Mouse (Mus musculus) small intestine, adult 2 months (tissue): ENCODE data around the gene Dnajc11. TPM values are rescaled to one million over a fixed set of nuclear protein-coding genes. Genes with fewer than 3 reads are reported as not detected.

ENCODE experiments used
- H3K27ac ChIP-seq: fragments of 200-500 bp; 2 replicates; pipeline ENCODE4 v1.5.1; 2012; ENCODE audit warnings: low read depth, low read length, control low read depth, inconsistent platforms; ENCODE audit not compliant: insufficient read depth
- H3K27me3 ChIP-seq: fragments of 200-500 bp; 2 replicates; pipeline ENCODE4 v1.6.1; 2012; ENCODE audit warnings: mild to moderate bottlenecking, moderate library complexity, low read length, inconsistent platforms; ENCODE audit not compliant: control insufficient read depth, insufficient read depth
- H3K36me3 ChIP-seq: fragments of 200-500 bp; 2 replicates; pipeline ENCODE4 v1.6.1; 2012; ENCODE audit warnings: mild to moderate bottlenecking, low read length, control low read depth, inconsistent platforms; ENCODE audit not compliant: control insufficient read depth, insufficient read depth
- H3K4me1 ChIP-seq: fragments of 200-500 bp; 2 replicates; pipeline ENCODE4 v1.6.1; 2012; ENCODE audit warnings: low read length, inconsistent platforms, mixed read lengths; ENCODE audit not compliant: control insufficient read depth, insufficient read depth, insufficient read length
- H3K4me3 ChIP-seq: fragments of 200-500 bp; 2 replicates; pipeline ENCODE4 v1.5.1; 2012; ENCODE audit warnings: low read depth, mild to moderate bottlenecking, control low read depth, inconsistent platforms, low read length, moderate library complexity
- CTCF ChIP-seq: fragments of 200-500 bp; IDR thresholded peaks from 2 replicates; pipeline ENCODE4 v1.5.1; 2012; ENCODE audit warnings: low read depth, mild to moderate bottlenecking, control low read depth, inconsistent platforms, low read length, moderate library complexity, mixed read lengths; ENCODE audit not compliant: insufficient replicate concordance, insufficient read length; ENCODE audit errors: extremely low read depth
- POLR2A ChIP-seq: fragments of 200-500 bp; IDR thresholded peaks from 2 replicates; pipeline ENCODE4 v1.6.1; 2012; ENCODE audit warnings: low read depth, mild to moderate bottlenecking, control low read depth, inconsistent platforms, low read length, moderate library complexity
- WGBS: fragments of 180-500 bp; shearing (Covaris S2); methylation state at CpG from one replicate; pipeline ENCODE4 v1.1.7; 2018; 5-methylcytosine and 5-hydroxymethylcytosine counted together
- polyA plus RNA-seq: library from polyadenylated mRNA; depleted of rRNA; stranded (reverse); fragments of >200 nt; gene quantifications from 2 replicates; pipeline ENCODE4 v1.2.3, GENCODE M21; 2012

Gene Dnajc11
- polyA plus RNA-seq, 1 experiment, result 32.0 TPM

- H3K4me1 ChIP-seq, result no peaks in the 10 kb centered on the region
- 91% methylated on average over 21 of the region's 21 CpGs for WGBS
- H3K4me3 ChIP-seq, result no peak overlapping the region
- H3K36me3 ChIP-seq, result peaks cover 37% of the 10 kb centered on the region
- no peak overlapping the region for H3K27ac ChIP-seq
- no peak for TF ChIP-seq CTCF
- no peak for TF ChIP-seq POLR2A
- H3K27me3 ChIP-seq, result no peaks in the 10 kb centered on the region
These were observed 86.5 kb downstream of the Dnajc11 start for GRCm38 (mm10) chr4:152020024-152020423.

- 78% methylated on average over 12 of the region's 12 CpGs for WGBS
- TF ChIP-seq POLR2A, result no peak
- no peak for TF ChIP-seq CTCF
These were observed 88.1 kb downstream of the Dnajc11 start for GRCm38 (mm10) chr4:152021568-152022097.

GRCm38 (mm10) chr4:152022506-152022905 lies 89.0 kb downstream of the Dnajc11 start:
- Histone ChIP-seq H3K27me3 (no peaks in the 10 kb centered on the region), H3K27ac (no peak overlapping the region), H3K4me3 (no peak overlapping the region), H3K36me3 (peaks cover 28% of the 10 kb centered on the region), H3K4me1 (peaks cover 14% of the 10 kb centered on the region)
- 84% methylated on average over 8 of the region's 8 CpGs for WGBS
- TF ChIP-seq CTCF (no peak), POLR2A (no peak)

More at GRCm38 (mm10) chr4:152021568-152022097, 88.1 kb downstream of the Dnajc11 start:
- Histone ChIP-seq H3K4me3 (no peak overlapping the region), H3K27ac (no peak overlapping the region), H3K36me3 (peaks cover 28% of the 10 kb centered on the region), H3K27me3 (no peaks in the 10 kb centered on the region), H3K4me1 (peaks cover 10% of the 10 kb centered on the region)

- no peaks in the 10 kb centered on the region for H3K27me3 ChIP-seq
- no peak overlapping the region for H3K4me3 ChIP-seq
- H3K36me3 ChIP-seq, result peaks cover 20% of the 10 kb centered on the region
- TF ChIP-seq CTCF, result no peak
- TF ChIP-seq POLR2A, result no peak
- H3K27ac ChIP-seq, result no peak overlapping the region
- 86% methylated on average over 11 of the region's 11 CpGs for WGBS
- peaks cover 20% of the 10 kb centered on the region for H3K4me1 ChIP-seq
These were observed 91.0 kb downstream of the Dnajc11 start for GRCm38 (mm10) chr4:152024525-152024924.

- Histone ChIP-seq H3K36me3 (peaks cover 2% of the 10 kb centered on the region; the same call in 1 of the 2 replicates), H3K27ac (peak overlapping the region; percentile 31; the same call in 1 of the 2 replicates), H3K4me1 (peaks cover 20% of the 10 kb centered on the region), H3K4me3 (peak overlapping the region; percentile 89), H3K27me3 (no peaks in the 10 kb centered on the region)
- 1% methylated on average over 41 of the region's 41 CpGs for WGBS
- TF ChIP-seq POLR2A (no peak), CTCF (no peak)
These were observed 93.4 kb downstream of the Dnajc11 start for GRCm38 (mm10) chr4:152026751-152027508.

- Histone ChIP-seq H3K27me3 (no peaks in the 10 kb centered on the region), H3K4me1 (peaks cover 25% of the 10 kb centered on the region), H3K27ac (peak within 1 kb of the TSS; percentile 31; the same call in 1 of the 2 replicates), H3K4me3 (peak within 1 kb of the TSS; percentile 89), H3K36me3 (no peaks in the 10 kb centered on the region; the same call in 1 of the 2 replicates)
- under 1% methylated on average over 34 of the region's 35 CpGs for WGBS
- no peak for TF ChIP-seq CTCF
- TF ChIP-seq POLR2A, result peak; percentile 81
These were observed 94.0 kb downstream of the Dnajc11 start, which contains the start of gene Zbtb48 for GRCm38 (mm10) chr4:152027524-152027923. TSS of gene Zbtb48 (minus strand) at chr4:152027671.

- H3K27ac ChIP-seq, result no peak overlapping the region
- no peak overlapping the region for H3K4me3 ChIP-seq
- 67% methylated on average over 15 of the region's 15 CpGs for WGBS
- H3K36me3 ChIP-seq, result no peaks in the 10 kb centered on the region; the same call in 1 of the 2 replicates
- TF ChIP-seq POLR2A, result no peak
- TF ChIP-seq CTCF, result no peak
- H3K4me1 ChIP-seq, result peaks cover 26% of the 10 kb centered on the region
- no peaks in the 10 kb centered on the region for H3K27me3 ChIP-seq
These were observed 95.0 kb downstream of the Dnajc11 start for GRCm38 (mm10) chr4:152028456-152028855.
